Mouse (Mus musculus) layer of hippocampus, postnatal 36 days (tissue): ENCODE data around the gene Olfr829. TPM values are rescaled to one million over a fixed set of nuclear protein-coding genes. Genes with fewer than 3 reads are reported as not detected.
"Not testable (repeated sequence)": the region's sequence is repeated elsewhere in the genome, so short reads cannot be mapped to it uniquely, and the experiment has no call there.

ENCODE experiments used
- DNase-seq, 2 experiments: peaks; one replicate each; pipeline ENCODE4 v3.0.0; 2022
- total RNA-seq, 2 experiments: library from RNA; stranded (reverse); gene quantifications; 2 replicates each; pipeline ENCODE4 v1.2.3; 2021

The Olfr829 gene
- total RNA-seq, result not detected

DNA sequence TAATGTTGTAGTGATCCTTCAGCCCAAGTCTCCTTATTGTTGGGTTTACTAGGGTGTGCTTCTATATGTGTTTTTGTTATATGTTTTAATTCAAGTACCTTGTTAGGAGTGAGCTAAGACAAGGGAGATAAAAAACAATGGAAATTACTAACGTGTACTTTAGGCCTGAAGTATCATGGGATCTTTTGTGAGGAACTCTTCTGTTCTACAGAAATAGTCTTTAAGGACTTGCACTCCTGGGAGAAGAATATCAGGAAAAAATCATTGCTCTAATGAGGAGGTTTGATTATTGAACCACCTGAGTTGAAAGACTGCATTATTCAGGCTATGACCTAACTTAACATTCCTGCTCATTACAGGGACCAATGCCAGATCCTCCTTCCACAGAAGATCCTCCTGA is at the start of gene Olfr829:
TSS of gene Olfr829 (plus strand) at position 301 of the 400 bp plus-strand sequence.
- no peak for DNase-seq

DNA sequence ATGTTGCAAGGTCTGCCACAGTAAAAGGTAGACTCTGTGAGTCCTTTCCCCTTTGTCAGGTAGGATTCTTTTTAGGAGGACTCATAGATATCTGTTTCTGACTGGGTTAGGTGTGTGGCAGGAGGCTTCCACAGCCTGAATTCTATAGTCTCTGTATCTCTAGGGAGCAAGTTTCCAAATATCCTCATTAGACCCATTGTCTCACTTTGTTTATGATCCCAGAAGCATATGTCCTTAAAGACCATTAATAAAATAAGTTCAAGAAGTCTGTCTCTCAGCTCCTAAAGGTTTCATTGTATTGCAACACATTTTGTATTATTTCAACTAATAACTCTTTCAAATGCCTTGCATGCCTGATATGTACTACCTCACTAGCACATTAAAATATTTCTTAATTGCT is 35.3 kb upstream of the Olfr829 start, which contains the start of gene Olfr828:
TSS of gene Olfr828 (minus strand) at position 101 of the 400 bp plus-strand sequence.
- no peak for DNase-seq

DNA sequence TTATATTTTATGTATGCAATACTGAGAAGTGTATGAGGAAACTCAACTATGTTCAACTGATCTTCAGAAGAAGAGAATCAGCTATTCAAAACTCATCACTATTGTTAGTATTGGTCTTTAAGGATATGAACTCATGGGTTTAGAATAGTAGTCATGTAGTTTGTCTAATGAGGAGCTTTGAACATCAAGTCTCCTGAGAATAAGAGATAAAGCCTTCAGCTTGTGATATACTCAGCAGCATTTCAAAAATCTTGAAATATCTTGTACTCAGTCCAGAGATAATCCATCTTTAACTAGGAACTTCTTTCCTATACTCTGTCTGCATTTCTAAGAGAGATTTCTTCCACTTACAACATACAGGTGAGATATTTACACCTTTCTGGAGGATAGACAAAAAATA is 19.7 kb downstream of the Olfr829 start, which contains the start of gene Olfr830:
TSS of gene Olfr830 (plus strand) at position 301 of the 400 bp plus-strand sequence.
- no peak for DNase-seq

DNA sequence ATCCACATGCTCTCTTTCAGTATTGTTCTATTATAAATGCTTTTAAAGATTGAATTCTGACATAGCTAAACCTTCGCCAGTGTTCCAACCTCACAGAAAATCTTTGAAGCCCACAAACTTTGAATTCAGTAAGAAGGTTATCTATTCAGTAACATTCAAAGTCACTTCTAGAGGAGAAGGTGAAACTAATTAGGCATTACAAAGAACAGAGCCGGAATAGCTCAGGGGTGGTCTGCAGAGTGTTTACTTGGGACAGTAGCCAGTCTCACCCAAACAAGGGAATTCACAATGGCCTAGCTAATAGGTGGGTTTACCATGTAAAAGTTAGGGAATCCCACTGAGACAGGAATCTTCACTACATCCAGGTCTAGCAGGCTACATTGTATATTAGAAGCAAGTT is 53.0 kb downstream of the Olfr829 start:
- DNase-seq, result not testable (repeated sequence)

Other genes with a start within 250 kb of the Olfr829 start
- not detected for gene Muc16, start 180.4 kb upstream of the Olfr829 start, total RNA-seq
- not detected for gene Olfr24, start 90.9 kb upstream of the Olfr829 start, total RNA-seq
- gene Olfr828, start 35.4 kb upstream of the Olfr829 start, total RNA-seq, result not detected
- not detected for gene Olfr830, start 19.8 kb downstream of the Olfr829 start, total RNA-seq
- gene Olfr832, start 82.2 kb downstream of the Olfr829 start, total RNA-seq, result not detected
- gene Olfr834, start 133.1 kb downstream of the Olfr829 start, total RNA-seq, result not detected
- gene Olfr835, start 177.8 kb downstream of the Olfr829 start, total RNA-seq, result not detected